ENCODE assay signal across 8 mouse cellular contexts in genomic region chr13:62786135-62786493, GRCm38 (mm10). TPM values are rescaled to one million over a fixed set of nuclear protein-coding genes. Genes with fewer than 3 reads are reported as not detected.
A peak's percentile ranks its signal among the peaks of the same experiment; 100 is the strongest.
DNase-seq lines count a peak whose midpoint lies in the region; ATAC-seq and TF ChIP-seq lines count a peak whose summit lies in the region.
"Not testable (repeated sequence)": the region's sequence is repeated elsewhere in the genome, so short reads cannot be mapped to it uniquely, and the experiment has no call there.

No protein-coding gene starts in this region.

- H3K9ac ChIP-seq in ES-E14 (ENCODE audit: insufficient read depth, low read depth, low read length, poor library complexity, severe bottlenecking); kidney, postnatal 0 days (ENCODE audit: low read depth, low read length); liver, embryonic 14.5 days (replicated peaks): not testable (repeated sequence)
- H3K9ac ChIP-seq in hindbrain, embryonic 14.5 days = peak overlapping the region; percentile 74; the same call in 1 of the 2 replicates
- peak overlapping the region; percentile 37; the same call in 1 of the 2 replicates for H3K9ac ChIP-seq in midbrain, embryonic 12.5 days (replicated peaks)

- H3K27me3 ChIP-seq in erythroblast, embryonic 14.5 days (ENCODE audit: control insufficient read depth); heart, embryonic 10.5 days (ENCODE audit: insufficient read depth, poor library complexity, severe bottlenecking); hindbrain, embryonic 14.5 days (ENCODE audit: control insufficient read depth, insufficient read depth, low read length); kidney, postnatal 0 days (ENCODE audit: insufficient read depth, low read length); liver, embryonic 14.5 days (ENCODE audit: control insufficient read depth, insufficient read depth, low read length); midbrain, embryonic 12.5 days: not testable (repeated sequence)

- not testable (repeated sequence) for H3K9me3 ChIP-seq in ES-E14 (ENCODE audit: control insufficient read depth, insufficient read depth, low read depth, low read length); erythroblast, embryonic 14.5 days (ENCODE audit: control insufficient read depth, low read length); heart, embryonic 10.5 days; hindbrain, embryonic 14.5 days (ENCODE audit: control insufficient read depth, low read length); kidney, postnatal 0 days (replicated peaks; ENCODE audit: low read length); liver, embryonic 14.5 days (ENCODE audit: control insufficient read depth, low read length); midbrain, embryonic 12.5 days

- in situ Hi-C loops in ES-E14 (cut with MboI; ENCODE audit: low sequenced_read_pairs in 2 of 2, unreplicated experiment in 2 of 2) = not testable (repeated sequence)

- ATAC-seq in hindbrain, embryonic 14.5 days (ENCODE audit: low FRiP score) = peak; percentile 13; the same call in 1 of the 2 replicates
- ATAC-seq in kidney, postnatal 0 days (replicated peaks; ENCODE audit: low FRiP score, low read depth); liver, embryonic 14.5 days (ENCODE audit: insufficient read depth): not testable (repeated sequence)
- peak; percentile 44 for ATAC-seq in midbrain, embryonic 12.5 days (ENCODE audit: low FRiP score, low read depth)

- peak overlapping the region; percentile 76 for H3K4me2 ChIP-seq in hindbrain, embryonic 14.5 days (replicated peaks)
- H3K4me2 ChIP-seq in kidney, postnatal 0 days (ENCODE audit: low read length) = peak overlapping the region; percentile 61
- peak overlapping the region; percentile 60 for H3K4me2 ChIP-seq in liver, embryonic 14.5 days (ENCODE audit: low read depth)
- peak overlapping the region; percentile 68 for H3K4me2 ChIP-seq in midbrain, embryonic 12.5 days (replicated peaks)

- H3K36me3 ChIP-seq in ES-E14 (ENCODE audit: control insufficient read depth, insufficient read depth, low read length, poor library complexity, severe bottlenecking); erythroblast, embryonic 14.5 days (ENCODE audit: control insufficient read depth); hindbrain, embryonic 14.5 days (replicated peaks; ENCODE audit: control insufficient read depth, insufficient read depth); kidney, postnatal 0 days (ENCODE audit: insufficient read depth, low read length); liver, embryonic 14.5 days (replicated peaks; ENCODE audit: control insufficient read depth, insufficient read depth, low read depth): not testable (repeated sequence)
- H3K36me3 ChIP-seq in heart, embryonic 10.5 days = peaks cover 10% of the 10 kb centered on the region
- H3K36me3 ChIP-seq in midbrain, embryonic 12.5 days = peaks cover 10% of the 10 kb centered on the region

- H3K27ac ChIP-seq in ES-E14 (ENCODE audit: insufficient read depth, low read depth, low read length, poor library complexity, severe bottlenecking); heart, embryonic 10.5 days; hindbrain, embryonic 14.5 days; kidney, postnatal 0 days; liver, embryonic 14.5 days; midbrain, embryonic 12.5 days (replicated peaks); olfactory bulb, adult 2 months (ENCODE audit: insufficient read depth, low read depth, low read length): not testable (repeated sequence)

- TF ChIP-seq POLR2A in olfactory bulb, adult 2 months (IDR thresholded peaks at IDR 0.05; ENCODE audit: insufficient read depth, low read depth, low read length) = not testable (repeated sequence)

- not testable (repeated sequence) for H3K4me1 ChIP-seq in ES-E14 (ENCODE audit: control insufficient read depth in 2 of 2, insufficient read depth in 2 of 2, low read length in 2 of 2, poor library complexity in 1 of 2); heart, embryonic 10.5 days; hindbrain, embryonic 14.5 days (replicated peaks; ENCODE audit: control insufficient read depth, insufficient read depth, low read length); kidney, postnatal 0 days (replicated peaks; ENCODE audit: insufficient read depth, low read length); liver, embryonic 14.5 days (replicated peaks; ENCODE audit: control insufficient read depth in 2 of 2, insufficient read depth in 2 of 2, low read length in 1 of 2); midbrain, embryonic 12.5 days; olfactory bulb, adult 2 months (ENCODE audit: control insufficient read depth, insufficient read depth, low read length)
- peaks cover 11% of the 10 kb centered on the region for H3K4me1 ChIP-seq in erythroblast, embryonic 14.5 days (ENCODE audit: control insufficient read depth)

- not testable (repeated sequence) for TF ChIP-seq EP300 in liver, embryonic 14.5 days (IDR thresholded peaks at IDR 0.05; ENCODE audit: low read depth)

- WGBS in heart, embryonic 10.5 days = 56% methylated on average over 2 of the region's 2 CpGs
- WGBS in hindbrain, embryonic 14.5 days = 35% methylated on average over 2 of the region's 2 CpGs
- 72% methylated on average over 2 of the region's 2 CpGs for WGBS in kidney, postnatal 0 days
- 34% methylated on average over 2 of the region's 2 CpGs for WGBS in liver, embryonic 14.5 days (ENCODE audit: insufficient replicate concordance)
- WGBS in midbrain, embryonic 12.5 days = 61% methylated on average over 2 of the region's 2 CpGs
- WGBS in olfactory bulb, adult 2 months = 21% methylated on average over 2 of the region's 2 CpGs

- not testable (repeated sequence) for DNase-seq in ES-E14 (ENCODE audit: low read depth, low spot score); heart, embryonic 10.5 days (ENCODE audit: low spot score); hindbrain, embryonic 14.5 days (ENCODE audit: low spot score); kidney, postnatal 0 days (ENCODE audit: low spot score); liver, embryonic 14.5 days (ENCODE audit: low read depth in 3 of 3, low spot score in 3 of 3)

- TF ChIP-seq CTCF in kidney, postnatal 0 days (IDR thresholded peaks at IDR 0.05; ENCODE audit: low read depth); liver, embryonic 14.5 days (IDR thresholded peaks at IDR 0.05; ENCODE audit: low read depth); olfactory bulb, adult 2 months (IDR thresholded peaks at IDR 0.05; ENCODE audit: insufficient read depth, low read depth, low read length): not testable (repeated sequence)

- peak overlapping the region; percentile 67 to 89; a peak in 3 of 4 replicates for H3K4me3 ChIP-seq in ES-E14 (ENCODE audit: insufficient read depth in 1 of 2, low read depth in 1 of 2, low read length in 2 of 2, poor library complexity in 1 of 2, severe bottlenecking in 1 of 2)
- peak overlapping the region; percentile 61 for H3K4me3 ChIP-seq in erythroblast, embryonic 14.5 days (replicated peaks)
- peak overlapping the region; percentile 63 for H3K4me3 ChIP-seq in heart, embryonic 10.5 days
- H3K4me3 ChIP-seq in hindbrain, embryonic 14.5 days (replicated peaks; ENCODE audit: low read length) = peak overlapping the region; percentile 49
- H3K4me3 ChIP-seq in kidney, postnatal 0 days (replicated peaks; ENCODE audit: low read depth, low read length) = peak overlapping the region; percentile 47
- peak overlapping the region; percentile 57 to 76; a peak in 3 of 4 replicates for H3K4me3 ChIP-seq in liver, embryonic 14.5 days (ENCODE audit: insufficient read depth in 1 of 2, low read depth in 2 of 2, low read length in 2 of 2)
- H3K4me3 ChIP-seq in midbrain, embryonic 12.5 days = peak overlapping the region; percentile 56
- H3K4me3 ChIP-seq in olfactory bulb, adult 2 months (ENCODE audit: insufficient read depth, low read depth, low read length) = peak overlapping the region; percentile 58; the same call in 1 of the 2 replicates

RNA-seq across cellular contexts. Expression of gene Gm5141, which starts 0.5 kb away (rescaled TPM):
- total RNA-seq in ES-E14 (2012; rRNA removed) = 5.0 TPM in 2 replicates
- not detected in 2 replicates for polyA plus RNA-seq in erythroblast, embryonic 14.5 days (2012)
- 6.4 and 8.6 TPM in 2 replicates for polyA plus RNA-seq in heart, embryonic 10.5 days (2016; fragmentation: Nextera tagmentation; extraction: Ambion mirVana)
- polyA plus RNA-seq in hindbrain, embryonic 14.5 days (2014; fragmentation: Nextera tagmentation; extraction: Ambion mirVana) = 8.2 and 10.5 TPM in 2 replicates
- polyA plus RNA-seq in kidney, postnatal 0 days (2015; fragmentation: Nextera tagmentation; extraction: Ambion mirVana) = 6.1 and 6.7 TPM in 2 replicates
- polyA plus RNA-seq in liver, embryonic 14.5 days (2012; rRNA removed) = 0.15 and 0.45 TPM in 2 replicates
- polyA plus RNA-seq in liver, embryonic 14.5 days (2014; fragmentation: Nextera tagmentation; extraction: Ambion mirVana) = 1.4 and 2.1 TPM in 2 replicates
- polyA plus RNA-seq in midbrain, embryonic 12.5 days (2016; fragmentation: Nextera tagmentation; extraction: Ambion mirVana) = 11.8 and 13.9 TPM in 2 replicates
- polyA plus RNA-seq in olfactory bulb, adult 2 months (2012; ENCODE audit: insufficient read depth, insufficient read length, low replicate concordance, missing spikeins) = not detected in 2 replicates

RNA-seq across cellular contexts. Expression of gene Platr25, which starts 25.6 kb away (rescaled TPM):
- 25.9 and 30.4 TPM in 2 replicates for total RNA-seq in ES-E14 (2012; rRNA removed)
- polyA plus RNA-seq in erythroblast, embryonic 14.5 days (2012) = 0.06 and 0.07 TPM in 2 replicates
- polyA plus RNA-seq in heart, embryonic 10.5 days (2016; fragmentation: Nextera tagmentation; extraction: Ambion mirVana) = 17.7 and 25.2 TPM in 2 replicates
- polyA plus RNA-seq in hindbrain, embryonic 14.5 days (2014; fragmentation: Nextera tagmentation; extraction: Ambion mirVana) = 36.9 and 37.1 TPM in 2 replicates
- polyA plus RNA-seq in kidney, postnatal 0 days (2015; fragmentation: Nextera tagmentation; extraction: Ambion mirVana) = 18.6 and 19.1 TPM in 2 replicates
- polyA plus RNA-seq in liver, embryonic 14.5 days (2012; rRNA removed) = 1.1 and 2.3 TPM in 2 replicates
- 3.5 and 3.7 TPM in 2 replicates for polyA plus RNA-seq in liver, embryonic 14.5 days (2014; fragmentation: Nextera tagmentation; extraction: Ambion mirVana)
- 31.9 and 32.8 TPM in 2 replicates for polyA plus RNA-seq in midbrain, embryonic 12.5 days (2016; fragmentation: Nextera tagmentation; extraction: Ambion mirVana)
- polyA plus RNA-seq in olfactory bulb, adult 2 months (2012; ENCODE audit: insufficient read depth, insufficient read length, low replicate concordance, missing spikeins) = not detected in 2 replicates
